Mouse (Mus musculus) testis, postnatal 14 days (tissue): ENCODE measurements around the gene Arl8a.
"Not testable (repeated sequence)": the region's sequence is repeated elsewhere in the genome, so short reads cannot be mapped to it uniquely, and the experiment has no call there.

Experiments used
- DNase-seq: peaks from one replicate; pipeline ENCODE4 v3.0.0; 2021; ENCODE audit warnings: low spot score

Arl8a gene

GRCm38 (mm10) chr1:135170299-135170698 lies 23.7 kb downstream of the Arl8a start:
- DNase-seq: no peak

- DNase-seq: no peak
Observed at GRCm38 (mm10) chr1:135171202-135171601, 24.6 kb downstream of the Arl8a start.

GRCm38 (mm10) chr1:135171984-135172383 lies 25.4 kb downstream of the Arl8a start:
- DNase-seq: no peak

GRCm38 (mm10) chr1:135173311-135173710 lies 26.7 kb downstream of the Arl8a start:
- DNase-seq: no peak

- no peak for DNase-seq
Observed at GRCm38 (mm10) chr1:135175176-135175575, 28.6 kb downstream of the Arl8a start.

- no peak for DNase-seq
Observed at GRCm38 (mm10) chr1:135177724-135178123, 31.1 kb downstream of the Arl8a start.

- no peak for DNase-seq
Observed at GRCm38 (mm10) chr1:135178863-135179262, 32.2 kb downstream of the Arl8a start.

- no peak for DNase-seq
Observed at GRCm38 (mm10) chr1:135180830-135181229, 34.2 kb downstream of the Arl8a start.

- no peak for DNase-seq
Observed at GRCm38 (mm10) chr1:135181275-135181674, 34.7 kb downstream of the Arl8a start.

- no peak for DNase-seq
Observed at GRCm38 (mm10) chr1:135181880-135182623, 35.4 kb downstream of the Arl8a start.

GRCm38 (mm10) chr1:135182975-135183374 lies 36.4 kb downstream of the Arl8a start:
- DNase-seq: no peak

- no peak for DNase-seq
Observed at GRCm38 (mm10) chr1:135183448-135183847, 36.8 kb downstream of the Arl8a start.

GRCm38 (mm10) chr1:135183941-135184570 lies 37.4 kb downstream of the Arl8a start:
- no peak for DNase-seq

- DNase-seq: no peak
Observed at GRCm38 (mm10) chr1:135185936-135186335, 39.3 kb downstream of the Arl8a start.

GRCm38 (mm10) chr1:135186427-135186826 lies 39.8 kb downstream of the Arl8a start:
- no peak for DNase-seq

- DNase-seq: not testable (repeated sequence)
Observed at GRCm38 (mm10) chr1:135187016-135187415, 40.4 kb downstream of the Arl8a start.

GRCm38 (mm10) chr1:135188197-135188596 lies 41.6 kb downstream of the Arl8a start:
- DNase-seq: peak; percentile 29

- DNase-seq: no peak
Observed at GRCm38 (mm10) chr1:135189186-135189585, 42.6 kb downstream of the Arl8a start.

GRCm38 (mm10) chr1:135194335-135194734 lies 47.7 kb downstream of the Arl8a start:
- not testable (repeated sequence) for DNase-seq

- DNase-seq: no peak
Observed at GRCm38 (mm10) chr1:135195907-135196440, 49.4 kb downstream of the Arl8a start.

- DNase-seq: no peak
Observed at GRCm38 (mm10) chr1:135198412-135198811, 51.8 kb downstream of the Arl8a start.

GRCm38 (mm10) chr1:135199014-135199819 lies 52.6 kb downstream of the Arl8a start:
- DNase-seq: peak; percentile 46
